ENCODE assay signal across 8 mouse cellular contexts in genomic region chr3:69318131-69318951, GRCm38 (mm10). TPM values are rescaled to one million over a fixed set of nuclear protein-coding genes. Genes with fewer than 3 reads are reported as not detected.
DNase-seq lines count a peak whose midpoint lies in the region; ATAC-seq and TF ChIP-seq lines count a peak whose summit lies in the region.

No protein-coding gene starts in this region.

- H3K9ac ChIP-seq in embryonic facial prominence, embryonic 13.5 days = peak overlapping the region; percentile 84
- peak overlapping the region; percentile 90 for H3K9ac ChIP-seq in midbrain, embryonic 11.5 days (ENCODE audit: low read length)
- peak overlapping the region; percentile 85 for H3K9ac ChIP-seq in stomach, embryonic 16.5 days (ENCODE audit: low read length)

- H3K79me3 ChIP-seq in C2C12 (ENCODE audit: low read depth) = peaks cover 9% of the 10 kb centered on the region

- no peak for TF ChIP-seq CTCF in C2C12 (IDR thresholded peaks at IDR 0.05; ENCODE audit: control insufficient read depth, insufficient read depth, insufficient read length)

- DNase-seq in adipocyte (ENCODE audit: low spot score) = peak; percentile 66
- DNase-seq in heart, postnatal 10 days = peak; percentile 44 to 52
- peak; percentile 44 for DNase-seq in large intestine, adult 2 months (ENCODE audit: low read depth, low spot score)
- peak; percentile 92 for DNase-seq in midbrain, embryonic 11.5 days (ENCODE audit: low spot score, missing footprints)
- DNase-seq in frontal cortex, postnatal 25 days (ENCODE audit: low spot score in 2 of 2) = no peak

- no peak overlapping the region for H3K27ac ChIP-seq in embryonic facial prominence, embryonic 13.5 days
- no peak overlapping the region for H3K27ac ChIP-seq in midbrain, embryonic 11.5 days (ENCODE audit: low read depth, low read length)
- H3K27ac ChIP-seq in stomach, embryonic 16.5 days (ENCODE audit: low read length) = peak overlapping the region; percentile 59

- WGBS in embryonic facial prominence, embryonic 13.5 days = 5% methylated on average over 25 of the region's 25 CpGs
- 3% methylated on average over 25 of the region's 25 CpGs for WGBS in large intestine, adult 2 months
- WGBS in midbrain, embryonic 11.5 days = 5% methylated on average over 25 of the region's 25 CpGs
- 1% methylated on average over 25 of the region's 25 CpGs for WGBS in stomach, embryonic 16.5 days

- H3K4me2 ChIP-seq in embryonic facial prominence, embryonic 13.5 days = peak overlapping the region; percentile 85
- peak overlapping the region; percentile 85 for H3K4me2 ChIP-seq in midbrain, embryonic 11.5 days
- H3K4me2 ChIP-seq in stomach, embryonic 16.5 days (ENCODE audit: low read depth, low read length) = peak overlapping the region; percentile 73

- peaks cover 22% of the 10 kb centered on the region for H3K4me1 ChIP-seq in embryonic facial prominence, embryonic 13.5 days
- peaks cover 17% of the 10 kb centered on the region for H3K4me1 ChIP-seq in midbrain, embryonic 11.5 days (ENCODE audit: control insufficient read depth, insufficient read depth, low read length)
- H3K4me1 ChIP-seq in stomach, embryonic 16.5 days (ENCODE audit: control insufficient read depth, insufficient read depth, low read length) = peaks cover 26% of the 10 kb centered on the region

- H3K9me3 ChIP-seq in embryonic facial prominence, embryonic 13.5 days = no peaks in the 10 kb centered on the region
- no peaks in the 10 kb centered on the region for H3K9me3 ChIP-seq in midbrain, embryonic 11.5 days (ENCODE audit: control insufficient read depth, low read length)
- H3K9me3 ChIP-seq in stomach, embryonic 16.5 days (replicated peaks; ENCODE audit: control insufficient read depth, low read length) = no peaks in the 10 kb centered on the region

- ATAC-seq in embryonic facial prominence, embryonic 13.5 days (ENCODE audit: insufficient number of reproducible peaks, insufficient read depth, low FRiP score, low TSS enrichment, low read depth) = no peak
- no peak for ATAC-seq in midbrain, embryonic 11.5 days (ENCODE audit: low FRiP score)
- ATAC-seq in stomach, embryonic 16.5 days (ENCODE audit: insufficient read depth, low FRiP score) = 0 out of 2 replicates have a peak, but pooled peaks have one; percentile 6

- peak overlapping the region; percentile 59 for H3K4me3 ChIP-seq in C2C12 (ENCODE audit: insufficient read depth, poor library complexity, severe bottlenecking)
- H3K4me3 ChIP-seq in embryonic facial prominence, embryonic 13.5 days = peak overlapping the region; percentile 76
- H3K4me3 ChIP-seq in midbrain, embryonic 11.5 days (ENCODE audit: low read depth, low read length) = peak overlapping the region; percentile 76
- peak overlapping the region; percentile 62 for H3K4me3 ChIP-seq in stomach, embryonic 16.5 days (replicated peaks; ENCODE audit: low read length)

- H3K36me3 ChIP-seq in C2C12 (ENCODE audit: control insufficient read depth, insufficient read depth) = no peaks in the 10 kb centered on the region
- H3K36me3 ChIP-seq in embryonic facial prominence, embryonic 13.5 days = no peaks in the 10 kb centered on the region
- no peaks in the 10 kb centered on the region for H3K36me3 ChIP-seq in midbrain, embryonic 11.5 days (ENCODE audit: control insufficient read depth, insufficient read depth, low read length)
- no peaks in the 10 kb centered on the region for H3K36me3 ChIP-seq in stomach, embryonic 16.5 days (ENCODE audit: control insufficient read depth, insufficient read depth, low read length)

- no peaks in the 10 kb centered on the region for H3K27me3 ChIP-seq in C2C12 (ENCODE audit: control insufficient read depth, insufficient read depth, insufficient read length)
- peaks cover 6% of the 10 kb centered on the region; the same call in 1 of the 2 replicates for H3K27me3 ChIP-seq in embryonic facial prominence, embryonic 13.5 days
- H3K27me3 ChIP-seq in midbrain, embryonic 11.5 days (ENCODE audit: control insufficient read depth, insufficient read depth, low read length) = peaks cover 3% of the 10 kb centered on the region; the same call in 1 of the 2 replicates
- H3K27me3 ChIP-seq in stomach, embryonic 16.5 days (ENCODE audit: control insufficient read depth, insufficient read depth, low read length) = no peaks in the 10 kb centered on the region; the same call in 1 of the 2 replicates

- intact Hi-C loops in heart, postnatal 10 days (cut with DNase I) = loop anchor here (5.0 to 10.0 kb wide), 2 partner anchors 61 to 194 kb away; partner anchors contain the start of gene Kpna4

- H3ac ChIP-seq in C2C12 (ENCODE audit: control insufficient read depth, insufficient read length, low read depth) = peak overlapping the region; percentile 12

- peaks cover 45% of the 10 kb centered on the region for H3K79me2 ChIP-seq in C2C12 (ENCODE audit: control insufficient read depth, insufficient read depth)

TF ChIP-seq in C2C12, 6 proteins besides CTCF, POLR2A, EP300 and RAD21:
- TF ChIP-seq CEBPB (IDR thresholded peaks at IDR 0.05; ENCODE audit: low read depth) = no peak
- TF ChIP-seq USF1 (IDR thresholded peaks at IDR 0.05; ENCODE audit: low read depth) = no peak
- no peak for TF ChIP-seq MYOD1 (IDR thresholded peaks at IDR 0.05; ENCODE audit: control insufficient read depth, insufficient read length, low read depth)
- no peak for TF ChIP-seq FOSL1 (IDR thresholded peaks at IDR 0.05; ENCODE audit: insufficient read depth, low read length, poor library complexity, severe bottlenecking)
- no peak for TF ChIP-seq MAX (IDR thresholded peaks at IDR 0.05)
- no peak for TF ChIP-seq MYOG (IDR thresholded peaks at IDR 0.05; ENCODE audit: control insufficient read depth, extremely low read depth, insufficient read length)

RNA-seq across cellular contexts. Expression of gene Ppm1l, which starts 1.7 kb away (rescaled TPM):
- 3.7 TPM for polyA plus RNA-seq in C2C12 (2012; fragmentation: generic; extraction: Trizol)
- polyA plus RNA-seq in embryonic facial prominence, embryonic 13.5 days (2015; fragmentation: Nextera tagmentation; extraction: Ambion mirVana) = 7.1 and 8.3 TPM in 2 replicates
- total RNA-seq in heart, postnatal 10 days (2021) = 10 to 100 TPM; 23.6 to 24.2 TPM
- 2.6 and 3.3 TPM in 2 replicates for polyA plus RNA-seq in large intestine, adult 2 months (2012; rRNA removed)
- 16.3 and 17.0 TPM in 2 replicates for polyA plus RNA-seq in midbrain, embryonic 11.5 days (2014; fragmentation: Nextera tagmentation; extraction: Ambion mirVana)
- polyA plus RNA-seq in stomach, embryonic 16.5 days (2015; fragmentation: Nextera tagmentation; extraction: Ambion mirVana) = 7.3 and 7.4 TPM in 2 replicates

Comparison
In these comparisons a context has a peak if more than half of its experiments do, and no peak if none do; other contexts are left out.
1. DNase-seq: peak in adipocyte (single experiment), heart, postnatal 10 days (2 of 2), large intestine, adult 2 months (single experiment) and midbrain, embryonic 11.5 days (single experiment); none in frontal cortex, postnatal 25 days (0 of 2).
2. Peak in every context shown above with its lines, with median percentiles within 50 percentile points of each other: H3K4me3 ChIP-seq, H3K4me2 ChIP-seq and H3K9ac ChIP-seq.